Mouse (Mus musculus): Measurements from ENCODE around the gene Nars2. TPM values are rescaled to one million over a fixed set of nuclear protein-coding genes. Genes with fewer than 3 reads are reported as not detected.

The Nars2 gene
- polyA plus RNA-seq, 1 experiment from 2014 or later: 10.7 TPM

- 92% methylated on average over 6 of the region's 6 CpGs for WGBS
- no peak overlapping the region for H3K4me2 ChIP-seq (replicated peaks; ENCODE audit: low read depth)
- no peak for TF ChIP-seq CTCF (IDR thresholded peaks at IDR 0.05; ENCODE audit: low read depth)
- peaks cover 10% of the 10 kb centered on the region; the same call in 1 of the 2 replicates for H3K36me3 ChIP-seq (ENCODE audit: control insufficient read depth, insufficient read depth)
- H3K4me1 ChIP-seq (replicated peaks; ENCODE audit: control insufficient read depth, insufficient read depth, low read length): no peaks in the 10 kb centered on the region
- H3K9ac ChIP-seq (ENCODE audit: low read depth, low read length): no peak overlapping the region
- H3K9me3 ChIP-seq (ENCODE audit: control insufficient read depth): no peaks in the 10 kb centered on the region
- no peak overlapping the region for H3K4me3 ChIP-seq (ENCODE audit: low read depth, low read length)
- no peak for ATAC-seq
- H3K27me3 ChIP-seq (replicated peaks; ENCODE audit: control insufficient read depth, insufficient read depth, low read length): no peaks in the 10 kb centered on the region
- no peak overlapping the region for H3K27ac ChIP-seq (ENCODE audit: low read depth, low read length)
These were observed 90.7 kb downstream of the Nars2 start for GRCm38 (mm10) chr7:97041868-97042449.

- Histone ChIP-seq H3K36me3 (ENCODE audit: control insufficient read depth, insufficient read depth) (peaks cover 10% of the 10 kb centered on the region; the same call in 1 of the 2 replicates), H3K27ac (ENCODE audit: low read depth, low read length) (no peak overlapping the region), H3K4me2 (replicated peaks; ENCODE audit: low read depth) (no peak overlapping the region), H3K9me3 (ENCODE audit: control insufficient read depth) (no peaks in the 10 kb centered on the region), H3K4me3 (ENCODE audit: low read depth, low read length) (no peak overlapping the region), H3K4me1 (replicated peaks; ENCODE audit: control insufficient read depth, insufficient read depth, low read length) (no peaks in the 10 kb centered on the region), H3K9ac (ENCODE audit: low read depth, low read length) (no peak overlapping the region), H3K27me3 (replicated peaks; ENCODE audit: control insufficient read depth, insufficient read depth, low read length) (no peaks in the 10 kb centered on the region)
- no peak for TF ChIP-seq CTCF (IDR thresholded peaks at IDR 0.05; ENCODE audit: low read depth)
- 88% methylated on average over 1 of the region's 1 CpGs for WGBS
- no peak for ATAC-seq
These were observed 91.7 kb downstream of the Nars2 start for GRCm38 (mm10) chr7:97042981-97043380.

GRCm38 (mm10) chr7:97060966-97061365 is 109.7 kb downstream of the Nars2 start:
- TF ChIP-seq CTCF (IDR thresholded peaks at IDR 0.05; ENCODE audit: low read depth): no peak
- Histone ChIP-seq H3K36me3 (ENCODE audit: control insufficient read depth, insufficient read depth) (peaks cover 14% of the 10 kb centered on the region; the same call in 1 of the 2 replicates), H3K4me2 (replicated peaks; ENCODE audit: low read depth) (no peak overlapping the region), H3K27ac (ENCODE audit: low read depth, low read length) (no peak overlapping the region), H3K4me1 (replicated peaks; ENCODE audit: control insufficient read depth, insufficient read depth, low read length) (no peaks in the 10 kb centered on the region), H3K9ac (ENCODE audit: low read depth, low read length) (no peak overlapping the region), H3K9me3 (ENCODE audit: control insufficient read depth) (no peaks in the 10 kb centered on the region), H3K27me3 (replicated peaks; ENCODE audit: control insufficient read depth, insufficient read depth, low read length) (no peaks in the 10 kb centered on the region), H3K4me3 (ENCODE audit: low read depth, low read length) (no peak overlapping the region)
- WGBS: 92% methylated on average over 2 of the region's 2 CpGs
- no peak for ATAC-seq

GRCm38 (mm10) chr7:97071512-97071911 is 120.2 kb downstream of the Nars2 start:
- H3K9me3 ChIP-seq (ENCODE audit: control insufficient read depth): no peaks in the 10 kb centered on the region
- no peak overlapping the region for H3K4me2 ChIP-seq (replicated peaks; ENCODE audit: low read depth)
- 56% methylated on average over 3 of the region's 3 CpGs for WGBS
- ATAC-seq: peak; percentile 45; the same call in 1 of the 2 replicates
- TF ChIP-seq CTCF (IDR thresholded peaks at IDR 0.05; ENCODE audit: low read depth): no peak
- H3K9ac ChIP-seq (ENCODE audit: low read depth, low read length): no peak overlapping the region
- no peaks in the 10 kb centered on the region for H3K27me3 ChIP-seq (replicated peaks; ENCODE audit: control insufficient read depth, insufficient read depth, low read length)
- no peak overlapping the region for H3K4me3 ChIP-seq (ENCODE audit: low read depth, low read length)
- H3K27ac ChIP-seq (ENCODE audit: low read depth, low read length): no peak overlapping the region
- no peaks in the 10 kb centered on the region for H3K36me3 ChIP-seq (ENCODE audit: control insufficient read depth, insufficient read depth)
- H3K4me1 ChIP-seq (replicated peaks; ENCODE audit: control insufficient read depth, insufficient read depth, low read length): no peaks in the 10 kb centered on the region

GRCm38 (mm10) chr7:97072061-97072460 is 120.8 kb downstream of the Nars2 start:
- 76% methylated on average over 5 of the region's 5 CpGs for WGBS
- ATAC-seq: no peak

GRCm38 (mm10) chr7:97074974-97075373 is 123.7 kb downstream of the Nars2 start:
- no peak overlapping the region for H3K9ac ChIP-seq (ENCODE audit: low read depth, low read length)
- no peaks in the 10 kb centered on the region for H3K27me3 ChIP-seq (replicated peaks; ENCODE audit: control insufficient read depth, insufficient read depth, low read length)
- 52% methylated on average over 1 of the region's 1 CpGs for WGBS
- no peak for TF ChIP-seq CTCF (IDR thresholded peaks at IDR 0.05; ENCODE audit: low read depth)
- H3K4me2 ChIP-seq (replicated peaks; ENCODE audit: low read depth): no peak overlapping the region
- no peaks in the 10 kb centered on the region for H3K9me3 ChIP-seq (ENCODE audit: control insufficient read depth)
- ATAC-seq: no peak
- H3K36me3 ChIP-seq (ENCODE audit: control insufficient read depth, insufficient read depth): no peaks in the 10 kb centered on the region
- no peak overlapping the region for H3K4me3 ChIP-seq (ENCODE audit: low read depth, low read length)
- H3K27ac ChIP-seq (ENCODE audit: low read depth, low read length): no peak overlapping the region
- H3K4me1 ChIP-seq (replicated peaks; ENCODE audit: control insufficient read depth, insufficient read depth, low read length): 0 out of 2 replicates have a peak, but pooled peaks cover 2% of the 10 kb centered on the region

More at GRCm38 (mm10) chr7:97072061-97072460, 120.8 kb downstream of the Nars2 start:
- no peaks in the 10 kb centered on the region for H3K4me1 ChIP-seq (replicated peaks; ENCODE audit: control insufficient read depth, insufficient read depth, low read length)
- no peaks in the 10 kb centered on the region for H3K36me3 ChIP-seq (ENCODE audit: control insufficient read depth, insufficient read depth)
- H3K9me3 ChIP-seq (ENCODE audit: control insufficient read depth): no peaks in the 10 kb centered on the region
- TF ChIP-seq CTCF (IDR thresholded peaks at IDR 0.05; ENCODE audit: low read depth): no peak
- H3K9ac ChIP-seq (ENCODE audit: low read depth, low read length): no peak overlapping the region
- H3K4me2 ChIP-seq (replicated peaks; ENCODE audit: low read depth): no peak overlapping the region
- no peak overlapping the region for H3K4me3 ChIP-seq (ENCODE audit: low read depth, low read length)
- no peaks in the 10 kb centered on the region for H3K27me3 ChIP-seq (replicated peaks; ENCODE audit: control insufficient read depth, insufficient read depth, low read length)
- H3K27ac ChIP-seq (ENCODE audit: low read depth, low read length): no peak overlapping the region
